Mouse (Mus musculus) lung, postnatal 0 days (tissue): ENCODE results near the gene Rps15a.

Experiments
- CTCF ChIP-seq: IDR thresholded peaks from 2 replicates; pipeline ENCODE4 v1.5.1; 2016; ENCODE audit warnings: antibody characterized with exemption, mild to moderate bottlenecking
- EP300 ChIP-seq: IDR thresholded peaks from 2 replicates; pipeline ENCODE4 v1.6.1; 2016; ENCODE audit warnings: antibody characterized with exemption, mild to moderate bottlenecking, control low read depth

DNA sequence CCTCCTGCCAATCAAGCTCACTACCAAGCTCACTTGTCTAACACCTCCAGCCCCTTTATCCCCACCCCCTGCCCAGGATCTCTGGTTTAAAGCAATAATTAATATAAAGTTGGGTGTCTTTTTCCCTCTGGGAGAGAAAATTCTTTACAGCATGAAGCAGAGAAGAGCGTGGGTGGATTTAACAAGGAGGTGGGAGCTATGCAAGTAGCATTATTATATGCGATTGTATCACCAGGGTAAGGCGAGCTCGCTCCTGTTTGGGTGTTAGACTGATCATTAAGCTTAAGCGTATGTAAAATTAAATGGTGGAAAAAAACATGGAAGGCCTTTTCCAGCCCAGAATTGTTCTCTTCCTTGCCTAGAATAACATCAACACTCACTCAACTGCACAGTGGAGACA, 48.7 kb downstream of the Rps15a start:
- TF ChIP-seq CTCF = no peak
- TF ChIP-seq EP300 = no peak
